Mouse (Mus musculus) liver, embryonic 14.5 days (tissue): Measurements from ENCODE around the gene Zyx. TPM values are rescaled to one million over a fixed set of nuclear protein-coding genes. Genes with fewer than 3 reads are reported as not detected.
A peak's percentile ranks its signal among the peaks of the same experiment; 100 is the strongest.

Experiments
- ATAC-seq: fragments of 200-750 bp; cut with Nextera tagmentation; 2 replicates; pipeline ENCODE4 v1.8.0; 2017; ENCODE audit warnings: moderate number of reproducible peaks, mild to moderate bottlenecking, moderate library complexity; ENCODE audit not compliant: insufficient read depth
- DNase-seq, 3 experiments: peaks; one replicate each; pipeline ENCODE4 v3.0.0-alpha.2; 2012 to 2013; ENCODE audit warnings: low read depth in 3 of 3, low spot score in 3 of 3
- H3K27ac ChIP-seq: fragments of 300-500 bp; sonication (generic); 2 replicates; pipeline ENCODE4 v1.5.1; 2014; ENCODE audit warnings: moderate library complexity, mild to moderate bottlenecking, control low read depth, inconsistent platforms
- H3K27me3 ChIP-seq: fragments of 300-500 bp; sonication (generic); 2 replicates; pipeline ENCODE4 v1.6.1; 2014; ENCODE audit warnings: mild to moderate bottlenecking, low read length, moderate library complexity; ENCODE audit not compliant: control insufficient read depth, insufficient read depth
- H3K36me3 ChIP-seq: fragments of 300-500 bp; sonication (generic); replicated peaks from 2 replicates; pipeline ENCODE4 v1.6.1; 2014; ENCODE audit warnings: low read depth; ENCODE audit not compliant: control insufficient read depth, insufficient read depth
- H3K4me1 ChIP-seq, 2 experiments: fragments of 200-500 bp in 1 of 2; fragments of 300-500 bp in 1 of 2; sonication (generic) in 1 of 2; replicated peaks; 2 replicates each; pipeline ENCODE4 v1.6.1; 2012 to 2014; ENCODE audit warnings: antibody characterized with exemption in 1 of 2, inconsistent platforms in 1 of 2, low read length in 1 of 2; ENCODE audit not compliant: control insufficient read depth in 2 of 2, insufficient read depth in 2 of 2
- H3K4me2 ChIP-seq: fragments of 300-500 bp; sonication (generic); 2 replicates; pipeline ENCODE4 v1.6.1; 2014; ENCODE audit warnings: low read depth, mild to moderate bottlenecking, control low read depth, moderate library complexity
- H3K4me3 ChIP-seq, 2 experiments: fragments of 200-500 bp in 1 of 2; fragments of 300-500 bp in 1 of 2; sonication (generic) in 1 of 2; 2 replicates each; pipeline ENCODE4 v1.5.1; 2012 to 2014; ENCODE audit warnings: low read depth in 2 of 2, low read length in 2 of 2, mild to moderate bottlenecking in 2 of 2, control low read depth in 1 of 2, inconsistent platforms in 1 of 2, moderate library complexity in 1 of 2; ENCODE audit not compliant: insufficient read depth in 1 of 2
- H3K9ac ChIP-seq: fragments of 300-500 bp; sonication (generic); replicated peaks from 2 replicates; pipeline ENCODE4 v1.6.1; 2014; ENCODE audit warnings: mild to moderate bottlenecking, control low read depth, moderate library complexity
- H3K9me3 ChIP-seq: fragments of 300-500 bp; sonication (generic); 2 replicates; pipeline ENCODE4 v1.6.1; 2016; ENCODE audit warnings: low read length, mixed read lengths; ENCODE audit not compliant: control insufficient read depth
- CTCF ChIP-seq: IDR thresholded peaks from 2 replicates; pipeline ENCODE4 v1.5.1; 2016; ENCODE audit warnings: antibody characterized with exemption, low read depth, control low read depth
- EP300 ChIP-seq: IDR thresholded peaks from 2 replicates; pipeline ENCODE4 v1.6.1; 2016; ENCODE audit warnings: antibody characterized with exemption, low read depth
- WGBS: fragments of 180-500 bp; shearing (Covaris S2); extraction: QIAGEN DNeasy Blood & Tissue Kit; methylation state at CpG from one replicate; pipeline ENCODE4 v1.1.7; 2014; ENCODE audit not compliant: insufficient replicate concordance; 5-methylcytosine and 5-hydroxymethylcytosine counted together
- polyA plus RNA-seq, 2 experiments: library from polyadenylated mRNA; depleted of rRNA in 1 of 2; stranded (reverse) in 1 of 2; unstranded in 1 of 2; fragments of >200 nt; fragmentation: Nextera tagmentation in 1 of 2; extraction: Ambion mirVana in 1 of 2; gene quantifications; 2 replicates each; pipeline versions ENCODE4 v1.2.1 to v1.2.3; 2012 to 2014

Gene Zyx
- polyA plus RNA-seq, 2 experiments = 26.7 to 30.2 TPM

DNA sequence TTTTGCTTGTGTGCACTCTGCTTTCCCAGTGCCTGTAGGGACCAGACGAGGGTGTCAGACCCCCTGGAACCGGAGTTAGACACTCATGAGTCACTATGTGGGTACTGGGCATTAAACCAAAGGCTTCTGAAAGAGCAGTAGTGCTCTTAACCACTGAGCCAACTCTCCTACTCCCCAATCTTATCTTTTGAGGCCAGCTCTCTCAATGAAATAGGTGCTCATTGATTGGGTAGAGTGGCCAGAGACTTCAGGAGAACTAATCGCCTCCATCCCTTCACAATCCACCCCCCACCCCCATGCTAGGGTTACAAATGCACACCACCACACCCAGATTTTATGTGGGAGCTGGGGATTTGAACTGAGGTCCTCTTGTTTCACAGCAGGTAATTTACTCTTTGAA is 20.7 kb upstream of the Zyx start:
- Histone ChIP-seq H3K27me3 (peaks cover 19% of the 10 kb centered on the region), H3K4me3 (no peak overlapping the region), H3K4me1 (peaks cover 0 to 3% of the 10 kb centered on the region in 2 experiments; a peak in 2 of 4 replicates), H3K9ac (no peak overlapping the region), H3K27ac (no peak overlapping the region), H3K4me2 (no peak overlapping the region), H3K36me3 (no peaks in the 10 kb centered on the region), H3K9me3 (no peaks in the 10 kb centered on the region)
- DNase-seq = no peak
- 21% methylated on average over 3 of the region's 3 CpGs for WGBS
- ATAC-seq = peak; percentile 48; the same call in 1 of the 2 replicates
- no peak for TF ChIP-seq CTCF
- no peak for TF ChIP-seq EP300

DNA sequence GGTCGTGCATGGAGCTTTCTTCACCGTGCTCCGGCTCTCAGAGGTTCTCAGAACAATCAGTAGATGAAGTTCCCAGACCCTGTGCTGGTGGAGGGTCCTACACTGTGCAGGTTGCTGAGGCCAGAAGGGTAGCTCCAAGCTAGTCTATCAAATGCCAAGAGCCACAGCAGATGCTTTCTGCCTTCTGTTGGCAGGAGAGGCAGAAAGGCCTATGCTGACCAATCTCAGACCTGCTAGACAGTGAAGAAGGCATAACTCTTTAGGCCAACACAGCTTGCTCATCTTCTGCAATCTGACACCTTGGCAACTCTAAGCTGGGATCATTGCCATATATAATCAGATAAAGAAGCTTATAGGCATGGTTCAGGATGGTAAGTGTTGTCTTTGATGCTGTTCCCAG is 19.2 kb upstream of the Zyx start:
- WGBS = 54% methylated on average over 3 of the region's 3 CpGs
- no peaks in the 10 kb centered on the region for H3K36me3 ChIP-seq
- no peak for DNase-seq
- peaks cover 0 to 2% of the 10 kb centered on the region in 2 experiments; a peak in 2 of 4 replicates for H3K4me1 ChIP-seq
- ATAC-seq = no peak
- H3K27me3 ChIP-seq = peaks cover 4% of the 10 kb centered on the region
- no peak overlapping the region for H3K4me2 ChIP-seq
- H3K4me3 ChIP-seq = no peak overlapping the region
- TF ChIP-seq CTCF (no peak), EP300 (no peak)
- no peak overlapping the region for H3K9ac ChIP-seq
- H3K9me3 ChIP-seq = no peaks in the 10 kb centered on the region
- H3K27ac ChIP-seq = no peak overlapping the region

DNA sequence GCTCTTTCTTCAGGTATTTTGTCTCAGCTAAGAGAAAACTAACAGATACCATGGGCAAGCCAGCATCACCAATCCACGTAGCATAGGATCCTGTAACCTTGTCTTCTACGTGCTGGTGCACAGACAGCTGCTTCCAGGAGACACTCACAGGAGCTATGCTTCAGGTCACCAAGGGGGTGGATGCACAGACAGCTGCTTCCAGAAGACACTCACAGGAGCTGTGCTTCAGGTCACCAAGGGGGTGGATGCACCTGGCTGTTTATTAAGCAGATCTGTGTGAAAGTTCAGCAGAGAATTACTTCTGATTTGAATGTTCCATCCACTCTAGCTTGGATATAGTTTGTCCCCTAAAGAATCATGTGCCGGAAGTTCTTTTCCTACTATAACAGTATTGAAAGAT is 18.5 kb upstream of the Zyx start:
- H3K27ac ChIP-seq = no peak overlapping the region
- DNase-seq (no peak), ATAC-seq (no peak)
- H3K9me3 ChIP-seq = no peaks in the 10 kb centered on the region
- H3K36me3 ChIP-seq = no peaks in the 10 kb centered on the region
- TF ChIP-seq EP300 (no peak), CTCF (no peak)
- no peaks in the 10 kb centered on the region for H3K27me3 ChIP-seq
- 68% methylated on average over 3 of the region's 3 CpGs for WGBS
- H3K9ac ChIP-seq = no peak overlapping the region
- no peak overlapping the region for H3K4me3 ChIP-seq
- H3K4me1 ChIP-seq = peaks cover 0 to 2% of the 10 kb centered on the region in 2 experiments; a peak in 2 of 4 replicates
- no peak overlapping the region for H3K4me2 ChIP-seq

DNA sequence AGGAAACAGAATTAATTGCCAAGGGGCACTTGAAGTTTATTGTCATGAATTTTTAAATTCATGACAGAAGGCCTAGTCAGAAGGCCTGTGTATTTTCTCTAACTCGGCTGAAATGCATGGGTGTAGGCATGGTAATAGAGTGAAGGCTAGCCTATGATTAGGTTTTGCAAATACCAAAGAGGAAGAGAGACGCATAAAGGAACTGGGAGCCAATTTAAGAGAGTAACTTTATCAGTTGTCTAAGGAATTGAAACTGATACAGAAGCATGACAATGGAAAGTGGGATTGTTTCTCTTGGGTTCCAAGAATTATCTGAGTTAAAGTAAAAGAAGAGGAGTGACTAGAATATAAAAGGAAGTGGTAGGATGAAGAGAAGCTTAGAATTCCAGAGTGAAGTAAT is 10.2 kb upstream of the Zyx start:
- no peak overlapping the region for H3K27ac ChIP-seq
- H3K36me3 ChIP-seq = no peaks in the 10 kb centered on the region
- no peaks in the 10 kb centered on the region for H3K9me3 ChIP-seq
- H3K9ac ChIP-seq = no peak overlapping the region
- TF ChIP-seq EP300 (no peak), CTCF (no peak)
- DNase-seq (no peak), ATAC-seq (no peak)
- H3K4me3 ChIP-seq = no peak overlapping the region
- no peaks in the 10 kb centered on the region for H3K4me1 ChIP-seq
- no peak overlapping the region for H3K4me2 ChIP-seq
- H3K27me3 ChIP-seq = no peaks in the 10 kb centered on the region
- 62% methylated on average over 2 of the region's 2 CpGs for WGBS

DNA sequence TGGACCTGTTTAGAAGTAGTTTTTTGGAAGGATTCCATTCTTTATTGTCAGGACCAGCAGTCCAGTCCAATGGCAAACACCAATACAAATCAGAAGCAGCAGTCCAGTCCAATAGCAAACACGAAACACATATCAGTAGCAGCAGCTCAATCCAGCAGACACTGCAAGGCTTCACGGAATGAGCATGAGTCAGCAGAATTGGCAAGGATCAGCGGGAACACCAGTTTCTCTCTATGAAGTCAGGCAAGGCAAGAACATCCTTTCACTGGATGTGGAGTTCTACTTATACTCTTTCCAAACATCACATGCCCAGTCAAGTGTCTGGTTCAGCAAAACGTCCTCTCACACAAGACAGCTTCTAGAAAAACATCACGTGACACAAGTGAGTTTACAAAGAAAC is 9.4 kb upstream of the Zyx start:
- H3K4me1 ChIP-seq = no peaks in the 10 kb centered on the region
- no peak overlapping the region for H3K4me2 ChIP-seq
- H3K9ac ChIP-seq = no peak overlapping the region
- no peak overlapping the region for H3K27ac ChIP-seq
- no peaks in the 10 kb centered on the region for H3K9me3 ChIP-seq
- no peak for TF ChIP-seq EP300
- no peak for TF ChIP-seq CTCF
- H3K36me3 ChIP-seq = no peaks in the 10 kb centered on the region
- no peak overlapping the region for H3K4me3 ChIP-seq
- no peaks in the 10 kb centered on the region for H3K27me3 ChIP-seq
- DNase-seq = no peak
- ATAC-seq = no peak
- WGBS = 55% methylated on average over 5 of the region's 5 CpGs
